Mouse (Mus musculus) urinary bladder, postnatal 14 days (tissue): ENCODE data around the gene Prmt2.

Experiments used
- DNase-seq: peaks from one replicate; pipeline ENCODE4 v3.0.0; 2021; ENCODE audit warnings: low spot score

Prmt2 gene

GRCm38 (mm10) chr10:76237341-76238225 is at the start of gene Prmt2:
Gene Prmt2 (minus strand): TSS chr10:76237865.
- peak; percentile 91 for DNase-seq

GRCm38 (mm10) chr10:76278541-76279097 is 41.0 kb upstream of the Prmt2 start:
- DNase-seq = no peak

- no peak for DNase-seq
These were observed 37.6 kb upstream of the Prmt2 start for GRCm38 (mm10) chr10:76275256-76275655.

GRCm38 (mm10) chr10:76271238-76271637 is 33.6 kb upstream of the Prmt2 start:
- peak; percentile 61 for DNase-seq

- DNase-seq = no peak
These were observed 24.8 kb upstream of the Prmt2 start for GRCm38 (mm10) chr10:76262431-76262830.

- DNase-seq = no peak
These were observed 23.8 kb upstream of the Prmt2 start for GRCm38 (mm10) chr10:76261447-76261846.

GRCm38 (mm10) chr10:76260358-76261059 is 22.8 kb upstream of the Prmt2 start:
- no peak for DNase-seq

GRCm38 (mm10) chr10:76259566-76260232 is 22.0 kb upstream of the Prmt2 start:
- DNase-seq = no peak

GRCm38 (mm10) chr10:76257719-76258390 is 20.2 kb upstream of the Prmt2 start:
- DNase-seq = peak; percentile 54

- DNase-seq = no peak
These were observed 19.6 kb upstream of the Prmt2 start for GRCm38 (mm10) chr10:76257231-76257630.

GRCm38 (mm10) chr10:76255617-76256016 is 18.0 kb upstream of the Prmt2 start:
- no peak for DNase-seq

GRCm38 (mm10) chr10:76253536-76253935 is 15.9 kb upstream of the Prmt2 start, which contains the start of gene S100b:
Gene S100b (plus strand): TSS chr10:76253853.
- peak; percentile 45 for DNase-seq

- no peak for DNase-seq
These were observed 15.4 kb upstream of the Prmt2 start for GRCm38 (mm10) chr10:76253079-76253478.

- DNase-seq = no peak
These were observed 13.2 kb upstream of the Prmt2 start for GRCm38 (mm10) chr10:76250870-76251269.

- DNase-seq = no peak
These were observed 10.9 kb upstream of the Prmt2 start for GRCm38 (mm10) chr10:76248647-76248968.

- no peak for DNase-seq
These were observed 10.4 kb upstream of the Prmt2 start for GRCm38 (mm10) chr10:76247960-76248646.

- DNase-seq = no peak
These were observed 8.9 kb upstream of the Prmt2 start for GRCm38 (mm10) chr10:76246601-76247000.

GRCm38 (mm10) chr10:76245106-76245505 is 7.4 kb upstream of the Prmt2 start:
- DNase-seq = no peak

- no peak for DNase-seq
These were observed 1.7 kb upstream of the Prmt2 start for GRCm38 (mm10) chr10:76239401-76239800.

GRCm38 (mm10) chr10:76229627-76230026 is 8.0 kb downstream of the Prmt2 start:
- DNase-seq = no peak

- DNase-seq = no peak
These were observed 11.7 kb downstream of the Prmt2 start for GRCm38 (mm10) chr10:76225944-76226343.
